Mouse (Mus musculus): ENCODE data around the gene Dpysl5.
A peak's percentile ranks its signal among the peaks of the same experiment; 100 is the strongest.

Gene Dpysl5

GRCm38 (mm10) chr5:30825166-30825565 lies 113.8 kb downstream of the Dpysl5 start:
- peak; percentile 52 for DNase-seq

GRCm38 (mm10) chr5:30825821-30826220 lies 114.5 kb downstream of the Dpysl5 start:
- DNase-seq: no peak

GRCm38 (mm10) chr5:30833416-30833815 lies 122.1 kb downstream of the Dpysl5 start:
- no peak for DNase-seq

- DNase-seq: no peak
These were observed 128.4 kb downstream of the Dpysl5 start for GRCm38 (mm10) chr5:30839731-30840130.

- DNase-seq: no peak
These were observed 130.5 kb downstream of the Dpysl5 start for GRCm38 (mm10) chr5:30841896-30842295.
